Mouse (Mus musculus): Measurements from ENCODE around the gene Myo1f.
"Not testable (repeated sequence)": the region's sequence is repeated elsewhere in the genome, so short reads cannot be mapped to it uniquely, and the experiment has no call there.

The Myo1f gene

DNA sequence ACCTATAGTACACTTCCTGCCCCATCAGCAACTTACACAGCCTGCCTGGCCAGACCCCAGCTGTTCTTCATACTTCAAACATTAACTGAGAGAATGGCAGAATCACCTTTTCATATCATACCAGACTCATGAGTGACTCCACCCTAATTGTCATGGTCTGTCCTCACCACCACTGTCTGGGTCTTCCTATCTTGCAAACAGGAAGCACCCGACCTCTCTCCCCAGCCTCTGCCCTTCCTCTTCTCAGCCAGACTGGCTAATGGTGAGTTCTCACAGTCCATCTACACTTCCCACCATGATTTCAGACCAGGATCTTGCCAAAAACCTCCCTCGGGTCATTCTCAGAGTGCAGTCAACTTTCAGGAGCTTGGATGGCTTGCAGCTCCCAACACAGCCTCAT, 10.7 kb downstream of the Myo1f start:
- no peak for DNase-seq (ENCODE audit: low read depth in 1 of 2, low spot score in 2 of 2)

DNA sequence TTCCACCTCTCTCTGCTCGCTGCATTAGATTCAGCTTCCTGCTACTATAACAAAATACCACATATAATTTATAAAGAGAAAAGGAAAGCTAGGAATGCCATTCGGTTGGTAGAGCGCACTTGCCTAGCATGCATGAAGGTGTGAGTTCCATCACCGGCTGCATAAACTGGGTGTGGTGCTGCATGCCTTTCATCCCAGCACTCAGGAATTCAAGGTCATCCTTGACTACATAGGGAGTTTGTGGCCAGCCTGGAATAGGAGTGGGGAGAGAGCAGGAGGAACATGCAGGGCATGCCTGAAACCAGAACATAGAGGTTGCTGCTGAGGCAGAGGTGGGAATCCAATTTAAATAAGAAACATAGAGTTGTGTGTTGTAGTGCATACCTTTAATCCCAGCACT, 28.6 kb downstream of the Myo1f start:
- no peak for DNase-seq (ENCODE audit: low read depth in 1 of 2, low spot score in 2 of 2)

DNA sequence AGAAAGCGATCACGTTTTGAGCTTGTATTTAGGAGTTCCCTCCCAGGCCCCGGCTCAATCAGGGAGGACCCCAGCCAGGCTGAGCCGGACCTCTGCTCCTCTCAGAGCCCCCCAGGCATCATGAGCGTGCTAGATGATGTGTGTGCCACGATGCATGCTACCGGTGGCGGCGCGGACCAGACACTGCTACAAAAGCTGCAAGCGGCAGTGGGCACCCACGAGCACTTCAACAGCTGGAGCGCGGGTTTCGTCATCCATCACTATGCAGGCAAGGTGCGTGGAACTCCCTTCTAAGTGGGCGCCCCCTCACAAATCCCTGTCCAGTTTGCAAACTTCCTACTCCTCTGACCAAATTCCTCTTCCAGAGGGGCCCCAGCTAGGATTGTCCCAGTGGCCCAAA, 30.5 kb downstream of the Myo1f start:
- DNase-seq (ENCODE audit: low read depth in 1 of 2, low spot score in 2 of 2) = no peak

DNA sequence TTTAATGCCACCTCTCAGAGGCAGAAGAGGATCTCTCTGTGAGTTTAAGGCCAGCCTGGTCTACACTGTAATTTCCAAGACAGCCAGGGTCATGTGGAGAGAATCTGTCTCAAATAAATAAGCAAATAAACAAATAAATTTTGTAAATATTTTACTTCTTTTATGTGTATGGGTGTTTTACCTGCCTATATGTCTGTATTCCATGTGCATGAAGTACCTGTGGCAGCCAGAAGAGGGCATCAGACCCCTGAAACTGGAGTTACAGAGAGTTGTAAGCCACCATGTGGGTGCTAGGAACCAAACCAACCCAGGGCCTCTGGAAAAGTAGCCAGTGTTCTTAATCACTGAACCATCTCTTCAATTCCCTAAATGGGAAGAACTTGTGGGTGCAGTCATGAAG, 41.8 kb downstream of the Myo1f start:
- DNase-seq (ENCODE audit: low read depth in 1 of 2, low spot score in 2 of 2) = no peak

DNA sequence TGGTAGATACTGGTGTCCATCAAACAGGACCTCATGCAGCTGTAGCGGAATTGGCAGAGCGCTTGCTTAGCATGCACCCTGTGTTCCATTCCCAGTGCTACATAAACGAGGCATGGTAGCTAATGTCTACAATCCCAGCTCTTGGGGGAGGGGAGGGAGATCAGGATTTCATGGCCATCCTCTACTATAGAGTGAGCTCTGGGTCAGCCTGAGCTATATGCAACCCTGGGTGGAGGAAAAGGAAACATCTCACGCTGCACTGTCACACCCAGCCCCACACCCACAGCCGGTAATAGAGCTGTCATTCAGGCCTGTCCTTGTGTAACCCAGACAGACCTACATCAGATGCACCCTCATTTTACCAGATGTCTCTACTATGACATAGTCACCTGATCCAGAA, 43.0 kb downstream of the Myo1f start:
- no peak for DNase-seq (ENCODE audit: low read depth in 1 of 2, low spot score in 2 of 2)

DNA sequence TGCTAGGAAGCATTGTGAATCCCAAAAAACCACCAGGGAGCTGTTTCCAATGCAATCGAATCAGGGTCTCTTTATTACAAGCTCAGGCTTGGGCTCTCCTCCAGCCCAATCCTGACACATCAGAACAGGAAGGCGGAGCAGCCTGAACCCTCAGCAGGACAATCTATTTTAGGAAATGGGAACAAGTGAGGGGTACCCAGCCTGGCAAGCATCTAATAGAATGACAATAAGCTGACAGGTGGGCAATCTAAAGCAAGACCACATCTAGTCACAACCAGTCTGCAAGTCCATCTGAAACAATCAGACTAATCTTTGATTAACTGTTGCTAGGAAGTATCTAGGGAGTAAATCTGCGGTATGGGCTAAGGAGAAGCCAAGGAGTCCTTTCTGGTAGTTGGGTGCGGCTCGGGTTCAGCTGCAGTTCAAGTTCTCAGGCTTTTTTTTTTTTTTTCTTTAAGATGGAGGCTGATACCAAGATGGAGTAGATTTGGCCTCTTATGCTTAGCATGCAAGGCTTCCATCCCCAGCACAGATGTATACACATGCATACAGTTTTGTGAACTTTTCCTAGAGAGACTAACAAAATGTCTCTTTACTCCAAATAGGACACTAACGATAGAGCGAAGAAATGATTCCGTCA, 44.4 kb downstream of the Myo1f start:
- no peak for DNase-seq (ENCODE audit: low read depth in 1 of 2, low spot score in 2 of 2)

DNA sequence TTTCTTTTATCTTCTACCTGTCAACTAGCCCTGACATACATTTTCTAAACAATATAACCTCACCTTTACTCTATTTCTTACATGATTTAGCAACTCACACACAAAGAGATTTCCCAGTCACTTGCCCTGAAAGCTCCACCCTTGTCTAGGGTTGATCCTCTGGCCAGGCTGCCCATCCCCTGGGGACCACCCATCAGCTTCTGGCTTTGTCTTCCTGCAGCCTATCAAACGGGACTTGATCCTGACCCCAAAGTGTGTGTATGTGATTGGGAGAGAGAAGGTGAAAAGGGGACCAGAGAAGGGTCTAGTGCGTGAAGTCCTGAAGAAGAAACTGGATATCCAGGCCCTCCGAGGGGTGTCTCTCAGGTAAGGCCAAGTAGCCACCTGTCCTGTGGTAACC, 45.3 kb downstream of the Myo1f start:
- DNase-seq (ENCODE audit: low read depth in 1 of 2, low spot score in 2 of 2) = no peak

DNA sequence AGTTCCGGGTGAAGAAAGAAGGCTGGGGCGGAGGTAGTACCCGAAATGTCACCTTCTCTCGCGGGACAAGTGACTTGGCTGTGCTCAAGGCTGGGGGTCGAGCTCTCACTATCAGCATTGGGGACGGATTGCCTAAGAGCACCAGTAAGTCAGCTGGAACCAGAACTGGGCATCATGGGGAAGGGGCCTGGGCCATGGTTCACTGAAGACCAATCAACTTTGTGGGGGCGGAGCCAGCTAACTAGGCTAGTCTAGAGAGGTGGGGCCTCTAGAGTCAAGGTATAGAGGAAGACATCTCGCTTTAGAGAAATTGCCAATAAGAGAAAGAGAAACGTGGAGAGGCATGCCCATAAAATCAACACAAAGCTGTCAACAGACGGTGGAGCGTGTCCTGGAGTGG, 46.4 kb downstream of the Myo1f start:
- no peak for DNase-seq (ENCODE audit: low read depth in 1 of 2, low spot score in 2 of 2)

DNA sequence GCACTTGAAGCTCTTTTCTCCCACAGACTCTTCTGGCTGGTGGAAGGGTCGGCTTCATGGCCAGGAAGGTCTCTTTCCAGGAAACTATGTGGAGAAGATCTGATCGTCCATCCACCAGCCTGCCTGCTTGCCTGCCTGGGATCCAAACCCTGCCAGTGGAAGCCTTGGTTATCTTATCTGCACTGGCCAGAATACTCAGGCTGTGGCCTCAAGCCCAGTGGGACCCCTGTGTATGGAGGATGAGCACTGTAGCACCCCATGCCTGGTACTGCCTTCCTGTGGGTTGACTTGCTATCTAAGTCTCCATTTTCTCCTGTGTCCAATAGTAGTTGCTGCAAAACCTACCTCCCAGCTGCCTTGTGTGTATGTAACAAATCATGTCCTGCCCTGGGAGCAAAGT, 51.8 kb downstream of the Myo1f start:
- DNase-seq (ENCODE audit: low read depth in 1 of 2, low spot score in 2 of 2) = no peak

DNA sequence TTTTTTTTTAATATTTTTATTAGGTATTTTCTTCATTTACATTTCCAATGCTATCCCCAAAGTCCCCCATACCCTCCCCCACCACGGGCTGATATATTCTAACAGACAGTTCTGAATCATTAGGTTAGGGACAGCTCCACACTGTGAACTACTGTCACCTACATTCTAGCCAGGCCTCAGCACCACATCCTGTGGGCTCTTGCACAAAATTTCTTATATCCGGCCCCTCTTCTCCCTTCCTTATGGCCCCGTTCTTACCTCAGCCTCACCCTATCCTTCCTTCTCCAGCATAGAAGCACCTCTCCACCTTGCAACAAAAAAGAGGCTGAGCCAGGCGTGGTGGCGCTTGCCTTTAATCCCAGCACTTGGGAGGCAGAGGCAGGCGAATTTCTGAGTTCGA, 55.0 kb downstream of the Myo1f start:
- no peak for DNase-seq (ENCODE audit: low read depth in 1 of 2, low spot score in 2 of 2)

DNA sequence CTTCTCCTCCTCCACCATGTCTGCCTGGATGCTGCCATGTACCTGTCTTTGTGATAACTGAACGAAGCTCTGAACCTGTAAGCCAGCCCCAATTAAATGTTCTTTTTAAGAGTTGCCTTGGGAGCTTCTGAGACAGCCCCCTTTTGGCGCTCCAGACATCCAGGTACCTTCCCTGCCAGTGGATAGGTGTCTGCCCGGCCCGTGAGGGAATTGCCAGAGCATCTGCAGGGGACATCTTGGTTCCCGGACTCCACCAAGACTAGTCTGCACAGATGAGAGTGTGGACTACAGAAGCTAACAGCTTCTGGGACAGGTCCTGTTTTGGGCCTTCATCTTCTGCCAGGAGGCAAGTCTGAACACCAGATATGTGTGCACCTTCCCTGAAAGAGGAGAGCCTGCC, 58.2 kb downstream of the Myo1f start:
- DNase-seq (ENCODE audit: low read depth in 1 of 2, low spot score in 2 of 2) = not testable (repeated sequence)

DNA sequence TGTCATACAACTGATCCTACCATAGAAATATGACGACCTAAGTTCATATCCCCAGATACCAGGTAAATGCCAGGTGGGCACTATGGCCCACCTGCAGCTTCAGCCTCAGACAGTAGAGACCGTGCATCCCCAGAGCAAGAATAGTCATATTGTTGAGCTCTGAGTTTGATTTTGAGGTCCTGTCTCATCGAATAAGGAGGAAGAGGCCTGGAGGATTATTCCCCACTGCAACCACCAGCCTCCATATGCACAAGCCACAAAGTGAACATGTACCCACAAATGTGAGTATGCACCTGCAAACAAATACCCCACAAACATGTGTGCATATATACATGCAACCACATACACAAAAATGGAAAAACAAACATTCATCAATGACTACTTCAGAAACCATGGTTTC, 71.8 kb downstream of the Myo1f start:
- no peak for DNase-seq (ENCODE audit: low read depth in 1 of 2, low spot score in 2 of 2)

DNA sequence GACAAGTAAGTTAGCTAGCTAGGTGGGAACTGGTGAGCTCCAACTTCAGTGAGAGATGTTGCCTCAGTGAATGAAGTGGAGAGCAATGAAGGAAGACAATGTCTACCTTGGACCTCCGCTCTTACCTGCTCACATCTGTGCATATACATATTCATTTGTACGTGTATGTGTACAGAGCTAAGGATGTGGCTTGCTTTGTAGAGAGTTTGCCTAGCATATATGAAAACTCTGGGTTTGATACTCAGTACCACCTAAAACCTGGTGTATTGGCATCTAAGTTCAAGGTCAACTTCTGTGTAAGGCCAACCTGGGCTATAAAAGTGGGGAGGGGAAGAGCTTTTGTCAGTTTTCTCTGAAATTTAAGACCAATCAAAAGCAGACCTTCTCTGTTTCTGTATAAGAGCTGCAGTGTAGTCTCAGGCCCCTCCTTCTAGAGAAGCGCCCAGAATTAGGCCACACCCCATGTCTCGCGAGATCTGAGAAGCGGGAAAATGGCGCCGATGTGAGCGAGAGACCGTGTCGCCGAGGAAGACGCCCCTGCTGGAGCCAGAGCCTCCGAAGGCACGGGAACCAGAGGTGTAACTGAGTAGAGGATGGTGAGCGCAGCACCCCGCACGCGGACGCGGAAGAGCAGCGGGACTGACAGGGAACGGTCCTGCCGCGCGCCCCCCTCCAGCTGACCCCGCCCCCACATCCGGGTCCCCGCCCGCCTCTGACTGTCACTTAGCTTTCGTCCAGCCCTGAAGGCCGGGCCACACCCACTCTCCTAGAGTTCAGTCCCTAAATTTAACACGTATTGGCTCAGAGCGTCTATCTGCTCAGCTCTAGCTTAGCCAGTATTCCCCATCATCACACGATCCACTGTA, 73.3 kb downstream of the Myo1f start, which contains the start of gene Zfp414:
Gene Zfp414 (plus strand): TSS at position 470 of the 866 bp plus-strand sequence.
- peak; percentile 77 to 89 for DNase-seq (ENCODE audit: low read depth in 1 of 2, low spot score in 2 of 2)

DNA sequence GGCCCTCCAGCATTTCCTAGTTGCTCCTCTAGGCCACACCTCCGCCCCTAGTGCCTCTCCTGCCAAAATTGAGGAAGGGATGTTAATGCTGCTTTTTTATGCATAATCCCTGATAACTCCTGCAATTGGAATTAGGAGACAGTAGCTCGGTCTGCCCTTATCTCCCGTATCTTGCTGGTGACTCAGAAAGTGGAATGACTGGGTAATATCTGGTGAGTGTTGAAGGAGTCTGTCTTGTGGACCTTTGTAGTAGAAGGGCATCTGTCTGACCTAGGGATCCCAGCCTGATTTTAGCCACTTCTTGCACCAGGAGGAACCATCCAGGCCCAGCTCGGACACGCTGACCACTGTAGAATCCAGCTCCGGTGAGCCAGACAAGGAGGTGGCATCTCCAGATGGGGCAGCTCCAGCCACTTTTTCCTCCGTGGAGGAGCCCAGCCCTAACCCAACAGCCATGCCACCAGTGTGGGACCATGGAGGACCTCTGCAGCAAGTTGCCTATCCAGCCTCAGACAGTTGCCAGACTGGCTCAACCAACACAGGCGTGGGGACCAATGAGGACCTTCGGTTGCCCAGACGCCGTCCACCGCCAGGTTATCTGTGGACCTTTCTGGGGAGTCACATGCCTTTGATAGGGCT, 74.1 kb downstream of the Myo1f start:
- no peak for DNase-seq (ENCODE audit: low read depth in 1 of 2, low spot score in 2 of 2)

DNA sequence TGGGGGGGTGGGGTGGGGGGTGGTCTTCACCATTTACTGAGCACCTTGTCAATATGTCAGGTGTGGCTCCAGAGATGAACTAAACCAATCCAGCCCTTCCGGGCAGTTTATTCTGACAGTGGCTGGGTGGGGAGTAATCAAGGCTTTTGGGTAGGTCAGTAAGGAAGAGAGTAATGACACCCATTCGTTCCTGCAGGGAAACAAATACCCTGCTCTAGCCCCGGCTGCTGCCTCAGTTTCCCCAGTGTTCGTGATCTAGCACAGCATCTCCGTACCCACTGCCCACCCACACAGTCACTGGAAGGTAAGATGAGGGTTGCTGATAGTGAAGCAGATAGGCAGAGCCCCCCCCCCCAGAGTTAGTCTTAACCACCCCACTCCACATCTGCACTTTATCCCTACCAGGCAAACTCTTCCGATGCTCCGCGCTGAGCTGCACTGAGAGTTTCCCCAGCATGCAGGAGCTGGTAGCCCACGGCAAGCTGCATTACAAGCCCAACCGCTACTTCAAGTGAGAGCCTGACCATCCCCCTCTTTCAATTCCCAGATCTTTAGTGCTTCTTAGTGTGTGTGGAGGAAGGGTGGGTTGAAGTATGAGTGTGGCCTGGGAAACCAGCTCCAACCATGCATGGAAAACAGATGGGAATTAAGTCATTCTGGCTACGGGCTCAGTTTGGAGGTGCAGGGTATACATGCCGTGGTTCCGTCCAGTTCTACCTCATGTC, 74.8 kb downstream of the Myo1f start:
- no peak for DNase-seq (ENCODE audit: low read depth in 1 of 2, low spot score in 2 of 2)

DNA sequence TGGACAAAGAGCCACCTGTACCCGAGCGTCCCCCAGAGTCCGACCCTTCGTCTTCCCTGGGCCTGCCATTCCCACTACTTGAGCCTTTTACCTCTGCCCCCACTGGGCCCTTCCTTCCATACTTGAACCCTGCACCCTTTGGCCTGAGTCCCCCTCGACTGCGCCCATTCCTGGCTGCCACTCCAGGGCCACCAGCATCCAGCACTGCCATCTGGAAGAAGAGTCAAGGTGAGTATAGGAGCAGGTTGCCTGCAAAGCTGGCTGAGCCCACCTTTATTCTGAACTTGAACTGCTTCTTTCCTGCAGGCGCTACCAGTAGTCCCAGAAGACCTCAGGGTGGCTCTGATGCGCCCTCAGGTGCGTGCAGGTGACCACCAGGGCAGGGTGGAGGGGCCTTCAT, 75.7 kb downstream of the Myo1f start:
- DNase-seq (ENCODE audit: low read depth in 1 of 2, low spot score in 2 of 2) = no peak

DNA sequence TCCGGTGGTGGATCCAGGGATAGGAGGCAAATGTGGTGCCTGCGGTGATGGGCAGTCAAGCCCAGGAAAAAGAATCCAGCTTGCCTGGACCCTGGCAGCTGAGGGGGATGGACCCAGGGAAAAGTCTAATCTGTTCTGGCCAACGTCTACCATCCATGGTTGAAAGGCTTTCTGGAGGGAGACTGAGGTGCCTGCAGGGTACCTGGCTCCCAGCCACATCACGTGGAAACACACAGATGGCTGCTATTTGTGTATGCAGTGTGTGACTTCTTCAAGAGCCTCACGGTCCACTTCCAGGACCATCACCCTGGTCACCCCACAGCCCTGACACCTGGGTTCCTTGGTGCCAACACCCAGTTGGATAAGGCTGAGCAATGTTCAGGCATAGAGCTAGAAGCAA, 76.3 kb downstream of the Myo1f start:
- no peak for DNase-seq (ENCODE audit: low read depth in 1 of 2, low spot score in 2 of 2)

DNA sequence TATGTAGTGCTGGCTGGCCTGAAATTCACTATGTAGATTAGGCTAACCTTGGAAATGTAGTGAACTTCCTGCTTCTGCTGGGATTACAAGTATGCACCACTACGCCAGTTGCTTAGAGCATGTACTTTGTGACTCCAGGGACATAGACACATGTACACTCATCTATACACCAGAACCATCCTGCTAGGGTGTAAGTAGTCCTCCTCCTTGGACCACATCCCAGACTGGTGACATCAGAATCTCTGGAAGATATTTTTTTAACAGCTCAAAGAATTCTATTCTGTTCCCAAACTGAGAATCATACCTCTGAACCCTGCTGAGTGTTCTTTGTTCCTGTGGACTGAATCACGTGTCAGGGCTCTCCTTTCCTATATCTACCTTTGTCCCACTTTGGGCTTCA, 81.5 kb downstream of the Myo1f start:
- no peak for DNase-seq (ENCODE audit: low read depth in 1 of 2, low spot score in 2 of 2)

DNA sequence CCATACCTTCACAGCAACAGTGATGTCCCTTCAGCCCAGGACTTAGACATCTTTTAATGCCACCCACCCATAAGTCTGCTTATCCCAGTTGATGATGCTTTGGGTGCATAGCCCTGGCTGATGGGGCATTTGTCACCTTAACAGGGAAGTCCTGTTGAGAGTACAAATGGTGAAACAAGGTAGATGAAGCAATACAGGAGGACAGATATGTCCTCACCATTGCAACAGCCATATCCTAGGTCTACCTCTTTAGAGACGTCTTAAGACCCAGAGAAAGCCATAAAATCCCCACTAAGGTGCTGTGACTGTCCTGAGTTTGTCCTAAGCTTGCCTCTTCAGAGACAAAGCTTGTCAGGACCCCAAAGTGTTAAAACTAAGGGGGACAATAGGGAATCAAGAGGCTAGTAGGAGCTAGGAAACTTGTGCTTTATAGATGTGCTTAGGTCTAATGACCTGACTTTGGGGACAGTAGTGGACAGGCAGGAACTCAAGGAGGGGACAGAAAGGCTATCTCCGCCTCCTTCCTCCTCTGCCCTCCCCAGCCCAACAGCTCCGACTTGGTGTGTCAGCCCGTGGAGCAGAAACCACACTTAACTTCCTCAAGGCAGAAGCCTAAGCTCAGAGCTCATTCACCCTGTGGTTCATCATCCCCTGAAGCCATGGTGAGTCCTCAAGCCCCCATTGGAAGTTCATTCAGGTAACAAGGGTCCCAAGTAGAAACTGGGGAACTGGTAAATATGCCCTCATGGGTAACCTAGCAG, 82.2 kb downstream of the Myo1f start, which contains the start of gene Pram1:
Gene Pram1 (plus strand): TSS at position 541 of the 761 bp plus-strand sequence.
- DNase-seq (ENCODE audit: low read depth in 1 of 2, low spot score in 2 of 2) = peak in 1 of 2 experiments; percentile 35

DNA sequence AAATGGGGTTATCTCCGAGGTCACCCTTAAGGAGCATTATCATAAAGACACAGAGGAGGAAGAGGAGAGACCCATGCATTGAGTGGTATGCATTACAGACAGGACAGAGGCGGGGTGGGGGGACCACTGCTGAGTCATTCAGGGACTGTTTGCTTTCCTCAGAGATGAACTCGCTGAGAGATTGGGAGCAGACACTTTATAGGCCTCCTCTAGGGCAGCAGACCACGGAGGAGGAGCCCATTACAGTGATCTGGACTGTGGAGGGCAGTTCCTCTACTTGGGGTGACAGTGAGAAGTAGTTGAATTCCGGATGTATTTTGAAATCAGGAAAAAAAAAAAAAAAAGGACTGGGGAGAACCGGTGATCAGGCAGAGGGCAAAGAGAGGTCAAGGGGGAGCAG, 84.2 kb downstream of the Myo1f start:
- DNase-seq (ENCODE audit: low read depth in 1 of 2, low spot score in 2 of 2) = no peak

DNA sequence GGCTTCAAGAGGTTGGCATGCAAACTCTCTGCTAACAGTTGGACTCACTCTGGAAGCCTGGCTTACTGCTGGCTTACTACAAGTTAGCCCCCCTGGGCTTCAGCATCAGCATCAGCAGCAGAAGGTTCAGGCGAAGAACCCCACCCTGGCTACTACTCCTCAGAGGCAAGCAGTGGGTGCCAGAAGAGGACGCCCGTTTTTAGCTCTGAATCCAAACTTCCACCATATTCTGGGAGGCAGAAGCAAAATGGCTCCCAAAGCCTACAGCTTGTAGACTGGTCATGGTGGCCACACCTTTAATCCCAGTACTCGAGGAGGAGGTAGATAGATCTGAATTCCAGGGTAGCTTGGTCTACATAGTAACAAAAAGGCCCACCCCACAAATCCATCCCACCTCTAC, 88.6 kb downstream of the Myo1f start:
- DNase-seq (ENCODE audit: low read depth in 1 of 2, low spot score in 2 of 2) = no peak

Measured in monocyte, adult 2 months (primary cell).